Mouse (Mus musculus) frontal cortex, postnatal 10 days (tissue): ENCODE measurements around the gene Ttc7b.

Experiments
- DNase-seq, 2 experiments: peaks; one replicate each; pipeline ENCODE4 v3.0.0; 2022; ENCODE audit warnings: low spot score in 2 of 2, mixed read lengths in 1 of 2

Ttc7b gene

DNA sequence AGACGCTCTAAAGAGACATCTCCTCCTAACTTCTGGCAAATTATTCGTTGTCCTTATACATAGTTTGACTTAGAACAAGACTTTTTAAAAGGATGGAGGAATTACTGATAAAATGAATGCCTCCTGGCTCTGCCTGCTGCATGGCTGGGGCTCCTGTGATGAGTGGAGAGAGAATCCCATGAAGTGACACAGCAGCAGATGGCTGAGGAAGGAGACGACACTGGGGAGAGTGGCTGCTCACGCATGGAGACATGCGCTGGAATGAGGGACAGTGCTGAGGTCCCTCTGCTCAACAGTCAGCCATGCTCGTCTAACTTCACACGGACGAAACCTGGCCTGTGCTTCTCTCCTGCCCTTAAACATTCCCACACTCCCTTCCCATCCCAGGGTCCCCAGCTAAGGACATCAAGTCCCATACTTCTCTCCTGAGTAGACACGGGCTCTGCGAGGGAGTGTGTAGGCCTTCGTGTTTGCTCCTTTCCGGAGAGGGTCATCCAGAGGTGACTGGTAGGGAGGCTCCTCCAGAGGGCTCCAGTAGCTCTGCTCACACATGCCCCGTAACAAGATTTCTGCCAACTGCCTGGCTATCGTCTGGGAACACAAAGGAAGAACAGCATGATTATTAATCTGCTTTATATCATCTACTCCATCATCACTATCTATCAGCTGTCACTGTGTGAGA, 105.8 kb downstream of the Ttc7b start:
- no peak for DNase-seq

- DNase-seq = no peak
Measured at GRCm38 (mm10) chr12:100408714-100409113, 111.9 kb downstream of the Ttc7b start.

GRCm38 (mm10) chr12:100408143-100408542, 112.5 kb downstream of the Ttc7b start:
- DNase-seq = no peak

GRCm38 (mm10) chr12:100407371-100407770, 113.3 kb downstream of the Ttc7b start:
- no peak for DNase-seq

DNA sequence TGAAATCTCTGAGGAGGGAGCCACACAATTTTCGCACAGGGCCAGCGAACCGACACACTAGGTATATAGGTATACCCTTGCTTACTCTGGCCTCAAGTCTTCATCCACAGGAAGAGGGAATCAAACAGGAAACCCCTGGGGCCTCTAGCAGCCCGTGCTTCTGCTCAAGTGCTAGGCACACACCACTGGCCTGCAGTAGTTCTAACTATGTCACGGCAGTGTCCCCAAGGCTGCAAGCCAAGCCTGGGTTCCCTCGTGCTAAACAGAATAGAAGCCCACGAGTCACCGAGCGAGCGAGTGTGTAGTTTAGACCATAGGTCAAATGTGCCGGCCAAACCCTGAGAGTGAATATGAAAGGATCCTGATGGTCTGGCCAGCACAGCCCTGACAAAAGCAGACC, 114.5 kb downstream of the Ttc7b start:
- no peak for DNase-seq

GRCm38 (mm10) chr12:100405512-100406030, 115.1 kb downstream of the Ttc7b start:
- DNase-seq = no peak

- no peak for DNase-seq
Measured at GRCm38 (mm10) chr12:100404430-100404829, 116.2 kb downstream of the Ttc7b start.

GRCm38 (mm10) chr12:100403005-100403324, 117.7 kb downstream of the Ttc7b start:
- no peak for DNase-seq

- DNase-seq = no peak
Measured at GRCm38 (mm10) chr12:100402296-100403004, 118.2 kb downstream of the Ttc7b start.

GRCm38 (mm10) chr12:100400119-100400518, 120.5 kb downstream of the Ttc7b start:
- no peak for DNase-seq

- no peak for DNase-seq
Measured at GRCm38 (mm10) chr12:100399126-100399727, 121.4 kb downstream of the Ttc7b start.

DNA sequence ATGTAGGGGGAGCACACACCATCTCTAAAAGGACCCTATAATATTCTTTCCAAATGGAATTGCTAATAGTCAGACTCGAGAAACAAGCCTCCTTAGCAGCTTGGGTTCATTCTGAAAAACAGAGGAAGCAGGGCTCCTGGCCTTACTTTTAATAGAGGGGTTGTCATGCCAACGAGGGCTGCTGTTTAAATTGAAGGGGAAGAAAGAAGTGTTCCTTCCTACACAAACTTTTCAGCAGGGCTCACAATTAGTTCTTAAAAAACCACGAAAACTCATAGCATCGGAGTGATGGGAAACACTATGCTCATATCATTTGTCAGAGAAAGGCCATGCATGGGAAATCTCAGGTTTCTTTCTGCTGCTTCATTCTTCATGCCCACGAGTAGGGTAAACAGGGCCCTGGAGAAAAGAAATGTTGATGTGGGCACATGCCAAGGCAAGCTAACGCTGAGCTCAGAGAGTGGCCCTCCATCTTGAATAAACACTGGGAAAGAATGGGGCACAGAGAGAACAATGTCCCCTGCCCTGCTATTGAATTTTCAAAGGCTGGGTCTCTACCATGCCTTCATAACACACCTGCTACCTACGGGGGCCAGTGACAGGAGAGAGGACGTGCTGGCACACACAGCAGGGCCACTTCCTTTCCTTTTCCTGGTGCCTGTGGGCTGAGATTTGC, 122.2 kb downstream of the Ttc7b start:
- no peak for DNase-seq

GRCm38 (mm10) chr12:100397432-100398146, 123.0 kb downstream of the Ttc7b start:
- DNase-seq = no peak

DNA sequence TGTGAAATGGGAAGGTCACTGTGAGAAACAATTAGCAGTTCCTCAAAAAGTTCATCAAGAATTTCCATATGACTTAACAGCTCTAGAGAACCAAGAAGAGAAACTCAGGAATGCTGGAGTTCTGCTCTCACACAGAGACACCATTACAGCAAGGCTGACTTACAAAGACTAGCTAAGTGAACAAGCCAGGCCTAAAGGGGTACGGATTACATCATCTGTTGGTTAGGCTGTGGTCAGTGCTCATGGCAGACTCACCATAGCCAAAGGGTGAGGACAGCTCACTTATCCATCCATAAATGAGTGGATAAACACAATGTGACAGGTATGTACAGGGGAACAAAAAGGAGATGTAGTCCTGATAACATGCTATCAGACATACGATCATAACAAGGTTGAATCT, 123.8 kb downstream of the Ttc7b start:
- DNase-seq = no peak

DNA sequence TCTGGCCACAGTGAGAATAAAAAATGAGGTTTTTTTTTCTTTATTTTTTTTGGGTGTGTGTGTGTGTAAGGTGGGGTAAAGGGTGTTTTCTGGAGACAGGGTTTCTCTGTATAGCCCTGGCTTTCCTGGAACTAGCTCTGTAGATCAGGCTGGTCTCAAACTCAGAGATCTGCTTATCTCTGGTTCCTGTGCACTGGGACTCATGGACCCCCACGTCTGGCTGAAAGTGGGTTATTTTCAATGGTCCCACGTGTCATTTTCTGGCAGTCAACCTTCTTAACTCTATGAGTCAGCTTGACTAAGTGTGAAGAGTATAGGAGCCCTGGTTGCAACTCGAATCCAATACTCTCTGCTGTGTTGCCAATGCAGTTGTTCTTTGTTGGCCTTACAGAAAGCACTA, 127.1 kb downstream of the Ttc7b start:
- no peak for DNase-seq

DNA sequence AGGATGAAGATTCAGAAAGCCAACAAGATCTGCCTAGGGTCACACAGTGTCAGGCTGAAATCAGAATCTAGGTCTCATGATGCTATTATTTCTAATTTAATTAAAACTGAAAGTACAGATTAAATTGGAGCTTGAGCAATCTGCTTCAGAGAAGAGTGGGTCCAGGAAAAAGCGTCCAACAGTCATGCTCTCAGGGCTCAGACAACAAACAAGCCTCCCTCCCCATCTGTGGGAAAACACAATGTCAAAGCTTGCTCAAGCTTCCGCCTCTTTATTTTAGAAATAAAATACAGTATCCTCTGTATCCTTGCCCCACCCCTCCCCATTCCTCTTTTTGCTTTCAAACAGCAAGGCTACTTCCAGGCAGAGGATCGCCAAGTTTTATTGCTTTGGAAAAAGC, 127.5 kb downstream of the Ttc7b start:
- DNase-seq = no peak

GRCm38 (mm10) chr12:100392466-100392865, 128.2 kb downstream of the Ttc7b start:
- no peak for DNase-seq

- no peak for DNase-seq
Measured at GRCm38 (mm10) chr12:100391890-100392289, 128.7 kb downstream of the Ttc7b start.

DNA sequence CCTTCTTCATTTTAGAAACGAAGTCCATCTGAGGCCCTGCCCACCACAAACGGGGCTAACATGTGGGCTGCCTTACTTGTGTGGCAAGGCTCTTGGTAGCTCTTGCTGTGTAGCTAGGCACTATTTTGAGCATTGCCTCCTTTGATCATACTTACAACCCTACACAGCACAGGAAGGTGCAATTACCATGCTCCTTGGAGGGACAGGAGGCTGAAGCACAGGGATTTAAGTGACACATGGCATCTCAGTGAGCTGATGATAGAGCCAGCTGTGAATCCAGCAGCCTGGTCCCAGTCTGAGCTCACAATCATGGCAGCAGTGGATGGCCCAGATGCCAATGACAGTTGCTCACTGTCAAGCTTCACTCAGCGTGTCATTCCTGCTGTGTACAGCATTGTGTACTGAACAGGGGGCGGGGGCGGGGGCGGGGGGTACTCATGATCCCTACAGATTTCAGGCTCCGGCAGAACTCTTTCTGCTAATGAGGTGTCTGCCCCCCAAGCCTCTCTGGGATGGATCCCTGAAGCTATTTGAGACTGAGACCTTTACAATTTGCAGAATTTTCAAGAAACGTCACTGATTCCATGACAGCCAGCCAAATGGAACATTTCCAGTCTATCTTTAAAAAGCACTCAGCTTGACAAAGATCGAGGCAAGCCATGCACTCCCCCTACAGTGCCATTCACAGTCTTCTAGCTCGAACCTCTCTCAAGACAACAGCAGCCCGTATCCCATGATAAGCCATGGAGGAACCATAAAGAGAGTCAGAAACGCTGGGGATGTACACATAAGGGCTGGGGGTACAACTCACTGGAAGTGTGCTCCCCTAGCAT, 130.5 kb downstream of the Ttc7b start:
- DNase-seq = no peak

- DNase-seq = no peak
Measured at GRCm38 (mm10) chr12:100386259-100386658, 134.4 kb downstream of the Ttc7b start.

- DNase-seq = no peak
Measured at GRCm38 (mm10) chr12:100382526-100382925, 138.1 kb downstream of the Ttc7b start.
